Mouse (Mus musculus) G1E (cell line): ENCODE results near the gene Flywch1. TPM values are rescaled to one million over a fixed set of nuclear protein-coding genes. Genes with fewer than 3 reads are reported as not detected.
A peak's percentile ranks its signal among the peaks of the same experiment; 100 is the strongest.

Experiments
- ATAC-seq: 2 replicates; pipeline ENCODE4 v1.8.0; 2016; ENCODE audit warnings: mild to moderate bottlenecking; ENCODE audit not compliant: insufficient number of reproducible peaks, poor library complexity, low FRiP score, severe bottlenecking; ENCODE audit errors: extremely low read depth
- DNase-seq: peaks from one replicate; pipeline ENCODE4 v3.0.0; 2012; ENCODE audit warnings: low spot score
- H3K27me3 ChIP-seq: 2 replicates; pipeline ENCODE4 v1.6.1; 2012; ENCODE audit warnings: mild to moderate bottlenecking, low read length, inconsistent platforms; ENCODE audit not compliant: insufficient read depth
- H3K36me3 ChIP-seq: replicated peaks from 2 replicates; pipeline ENCODE3; 2012; ENCODE audit warnings: mild to moderate bottlenecking, inconsistent platforms
- H3K4me1 ChIP-seq: 2 replicates; pipeline ENCODE4 v1.6.1; 2012; ENCODE audit warnings: low read depth, low read length, inconsistent platforms, mixed read lengths; ENCODE audit not compliant: insufficient read depth
- H3K4me3 ChIP-seq: 2 replicates; pipeline ENCODE4 v1.5.1; 2012; ENCODE audit warnings: low read depth, mild to moderate bottlenecking, inconsistent platforms, low read length, moderate library complexity, mixed read lengths
- H3K9me3 ChIP-seq: replicated peaks from 2 replicates; pipeline ENCODE4 v1.6.1; 2012; ENCODE audit warnings: inconsistent platforms
- CTCF ChIP-seq: IDR thresholded peaks from 2 replicates; pipeline ENCODE4 v1.5.1; 2012; ENCODE audit warnings: low read depth, low read length, inconsistent platforms, mixed read lengths
- GATA1 ChIP-seq: IDR thresholded peaks from 2 replicates; pipeline ENCODE4 v1.6.1; 2012; ENCODE audit warnings: borderline replicate concordance, low read length, inconsistent platforms, mixed read lengths
- GATA2 ChIP-seq: IDR thresholded peaks from 2 replicates; pipeline ENCODE4 v1.6.1; 2012; ENCODE audit warnings: low read depth, low read length, inconsistent platforms, borderline replicate concordance
- POLR2AphosphoS5 ChIP-seq: IDR thresholded peaks from 2 replicates; pipeline ENCODE4 v1.6.1; 2012; ENCODE audit warnings: low read depth, low read length, inconsistent platforms; ENCODE audit not compliant: insufficient replicate concordance
- TAL1 ChIP-seq: conservative IDR thresholded peaks from 2 replicates; pipeline ENCODE4 v1.6.1; 2012; ENCODE audit warnings: low read depth, low read length, inconsistent platforms, mixed read lengths
- polyA plus RNA-seq: library from polyadenylated mRNA; stranded (reverse); fragments of >175 nt; gene quantifications from 2 replicates; pipeline ENCODE4 v1.2.3, GENCODE M21; 2012
- total RNA-seq, 2 experiments: library from RNA; stranded (forward) in 1 of 2; stranded (reverse) in 1 of 2; fragments of 200-1000 nt in 1 of 2; fragments of >200 nt in 1 of 2; fragmentation: Nextera tagmentation in 1 of 2; gene quantifications; 2 replicates each; pipeline ENCODE4 v1.2.3; 2014 to 2017

Flywch1 gene
- total and polyA plus RNA-seq, 3 experiments = 14.1 to 44.6 (median 22.3) TPM

DNA sequence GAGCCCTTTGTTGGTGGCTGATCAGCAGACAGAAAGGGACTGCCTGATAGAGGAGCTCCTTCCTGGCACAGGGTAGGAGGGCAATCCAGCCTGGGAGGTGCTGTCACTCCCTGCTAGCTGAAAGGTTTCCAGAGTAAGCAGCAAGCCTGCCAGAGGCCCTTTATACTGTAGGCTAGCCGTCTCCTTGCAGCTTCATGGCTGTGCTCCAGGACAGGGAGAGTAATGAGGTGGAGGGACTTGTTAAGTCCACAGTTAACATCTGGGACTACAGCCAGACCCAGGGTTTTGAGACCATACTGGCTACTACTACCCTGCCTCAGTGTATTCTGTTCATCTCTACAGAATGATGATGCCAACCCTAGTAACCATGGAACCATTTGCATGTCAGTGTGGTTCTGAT, 37.1 kb downstream of the Flywch1 start:
- Histone ChIP-seq H3K9me3 (no peaks in the 10 kb centered on the region), H3K27me3 (peaks cover 17% of the 10 kb centered on the region), H3K36me3 (peaks cover 66% of the 10 kb centered on the region), H3K4me1 (peaks cover 14% of the 10 kb centered on the region), H3K4me3 (no peak overlapping the region)
- ATAC-seq (no peak), DNase-seq (no peak)
- no peak for TF ChIP-seq TAL1
- TF ChIP-seq GATA1 = no peak
- no peak for TF ChIP-seq CTCF
- TF ChIP-seq GATA2 = no peak
- TF ChIP-seq POLR2AphosphoS5 = no peak

DNA sequence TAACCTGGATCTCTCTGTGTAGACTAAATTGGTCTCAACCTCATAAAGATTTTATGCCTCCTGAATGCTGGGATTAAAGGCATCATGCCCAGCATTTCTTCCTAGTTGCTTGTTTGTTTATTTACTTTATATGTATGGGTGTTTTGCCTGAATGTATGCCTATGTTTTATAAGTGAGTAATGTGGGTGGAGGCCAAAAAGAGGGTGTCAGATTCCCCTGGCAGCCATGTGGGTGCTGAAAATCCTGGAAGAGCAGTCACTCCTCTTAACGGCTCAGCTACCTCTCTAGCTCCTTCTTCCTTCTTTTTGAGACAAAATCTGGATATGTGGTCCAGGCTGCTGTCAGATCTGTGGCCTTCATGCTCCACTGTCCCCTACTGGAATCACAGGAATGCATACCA, 41.0 kb downstream of the Flywch1 start:
- ATAC-seq = no peak
- Histone ChIP-seq H3K9me3 (no peaks in the 10 kb centered on the region), H3K36me3 (peaks cover 46% of the 10 kb centered on the region), H3K27me3 (no peaks in the 10 kb centered on the region), H3K4me3 (no peak overlapping the region), H3K4me1 (peaks cover 24% of the 10 kb centered on the region)
- TF ChIP-seq GATA1 = no peak
- DNase-seq = no peak

DNA sequence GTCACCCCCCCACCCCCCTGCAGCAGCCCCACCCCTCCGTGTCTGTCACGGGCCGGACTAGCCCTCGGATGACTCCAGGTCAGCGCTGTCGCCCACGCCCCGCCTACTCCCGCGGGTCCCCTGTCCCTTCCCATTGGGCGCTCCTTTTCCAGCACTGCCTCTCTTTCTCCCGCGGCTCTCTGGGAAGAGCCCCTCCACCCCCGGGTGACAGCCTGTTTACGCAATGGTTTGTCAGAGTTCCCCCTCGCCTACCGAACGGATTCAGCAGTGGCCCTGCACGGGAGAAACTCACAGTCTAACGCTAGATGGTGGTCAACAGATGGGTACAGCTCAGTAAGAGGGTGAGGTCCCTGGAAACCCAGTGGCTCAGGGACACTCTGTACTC, 44.7 kb downstream of the Flywch1 start:
- H3K36me3 ChIP-seq = peaks cover 11% of the 10 kb centered on the region
- DNase-seq = peak; percentile 77

DNA sequence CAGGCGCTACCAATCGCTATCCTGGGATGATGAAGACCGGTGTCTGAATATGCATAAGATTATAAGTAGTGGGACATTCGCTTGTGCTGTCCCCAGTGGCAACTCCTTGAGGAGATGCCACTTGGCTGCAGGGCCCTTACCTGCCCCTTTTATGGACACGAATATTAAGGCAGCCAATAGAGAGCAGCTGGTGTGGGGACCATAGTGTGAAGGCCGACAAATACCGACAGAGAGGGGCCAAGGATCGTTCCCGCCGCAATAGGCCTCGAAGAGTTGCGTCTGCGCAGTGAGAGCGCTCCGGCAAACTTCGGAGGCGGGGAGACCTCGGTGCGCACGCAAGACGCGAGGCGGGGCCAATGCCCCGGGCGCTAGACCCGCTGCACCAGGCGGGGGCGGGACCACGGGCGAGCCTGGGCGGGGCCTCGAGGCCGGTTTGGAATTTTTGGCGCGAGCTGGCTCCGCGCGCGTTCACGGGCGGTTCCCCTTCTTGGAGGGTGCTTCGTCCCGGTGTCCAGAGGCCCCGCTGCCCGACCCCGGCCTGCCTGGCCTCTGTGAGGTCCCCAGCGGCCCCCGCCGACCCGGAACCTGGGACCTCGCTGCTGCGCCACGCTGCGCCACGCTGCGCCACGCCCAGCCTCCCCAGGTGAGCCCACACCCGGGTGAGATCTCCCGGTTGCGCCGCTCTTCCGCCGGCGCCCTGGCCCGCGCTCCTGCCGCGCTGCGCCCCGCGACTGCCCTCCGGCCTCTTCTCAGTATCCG, 45.2 kb downstream of the Flywch1 start, which contains the start of gene Pkmyt1:
Gene Pkmyt1, plus strand, starts transcription at position 338 of the 759 bp plus-strand sequence.
- peak; percentile 96 for DNase-seq
- TF ChIP-seq TAL1 (no peak), CTCF (no peak), POLR2AphosphoS5 (no peak), GATA2 (no peak), GATA1 (no peak)

More for the DNA sequence above, 44.7 kb downstream of the Flywch1 start:
- ATAC-seq = peak; percentile 79
- Histone ChIP-seq H3K4me1 (peaks cover 29% of the 10 kb centered on the region), H3K4me3 (peak overlapping the region; percentile 83), H3K27me3 (peaks cover 10% of the 10 kb centered on the region), H3K9me3 (no peaks in the 10 kb centered on the region)
- TF ChIP-seq GATA2 (no peak), GATA1 (no peak), TAL1 (no peak), CTCF (no peak), POLR2AphosphoS5 (no peak)

DNA sequence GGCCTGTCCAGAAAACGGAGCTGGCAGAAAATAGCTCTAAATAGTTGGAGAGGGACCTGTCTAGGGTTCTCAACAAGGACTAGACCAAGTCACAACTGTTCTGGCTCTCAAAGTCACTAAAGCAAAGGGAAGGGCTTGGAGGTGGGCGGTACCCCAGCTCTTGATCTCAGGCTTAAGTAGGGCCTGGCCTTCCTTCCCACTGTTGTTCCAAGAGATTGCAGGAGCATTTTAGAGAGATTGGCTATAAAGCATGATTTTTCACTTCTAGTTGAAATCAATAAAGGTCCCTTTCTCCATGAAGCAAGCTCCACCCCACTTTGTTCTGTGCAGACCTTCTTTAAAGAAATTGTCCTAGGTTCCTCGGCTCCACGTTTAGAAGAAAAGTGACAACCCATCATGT, 45.9 kb downstream of the Flywch1 start:
- Histone ChIP-seq H3K27me3 (peaks cover 23% of the 10 kb centered on the region), H3K4me3 (peak overlapping the region; percentile 83), H3K36me3 (peaks cover 7% of the 10 kb centered on the region), H3K4me1 (peaks cover 29% of the 10 kb centered on the region), H3K9me3 (no peaks in the 10 kb centered on the region)
- no peak for TF ChIP-seq GATA1
- TF ChIP-seq CTCF = no peak
- no peak for TF ChIP-seq GATA2
- TF ChIP-seq TAL1 = no peak
- TF ChIP-seq POLR2AphosphoS5 = no peak
- ATAC-seq (no peak), DNase-seq (no peak)

More for the DNA sequence above, 45.2 kb downstream of the Flywch1 start, which contains the start of gene Pkmyt1:
- H3K9me3 ChIP-seq = no peaks in the 10 kb centered on the region
- peak; percentile 80 for ATAC-seq
- H3K4me3 ChIP-seq = peak within 1 kb of the TSS; percentile 83
- H3K36me3 ChIP-seq = peaks cover 7% of the 10 kb centered on the region
- H3K4me1 ChIP-seq = peaks cover 29% of the 10 kb centered on the region
- peaks cover 16% of the 10 kb centered on the region for H3K27me3 ChIP-seq

DNA sequence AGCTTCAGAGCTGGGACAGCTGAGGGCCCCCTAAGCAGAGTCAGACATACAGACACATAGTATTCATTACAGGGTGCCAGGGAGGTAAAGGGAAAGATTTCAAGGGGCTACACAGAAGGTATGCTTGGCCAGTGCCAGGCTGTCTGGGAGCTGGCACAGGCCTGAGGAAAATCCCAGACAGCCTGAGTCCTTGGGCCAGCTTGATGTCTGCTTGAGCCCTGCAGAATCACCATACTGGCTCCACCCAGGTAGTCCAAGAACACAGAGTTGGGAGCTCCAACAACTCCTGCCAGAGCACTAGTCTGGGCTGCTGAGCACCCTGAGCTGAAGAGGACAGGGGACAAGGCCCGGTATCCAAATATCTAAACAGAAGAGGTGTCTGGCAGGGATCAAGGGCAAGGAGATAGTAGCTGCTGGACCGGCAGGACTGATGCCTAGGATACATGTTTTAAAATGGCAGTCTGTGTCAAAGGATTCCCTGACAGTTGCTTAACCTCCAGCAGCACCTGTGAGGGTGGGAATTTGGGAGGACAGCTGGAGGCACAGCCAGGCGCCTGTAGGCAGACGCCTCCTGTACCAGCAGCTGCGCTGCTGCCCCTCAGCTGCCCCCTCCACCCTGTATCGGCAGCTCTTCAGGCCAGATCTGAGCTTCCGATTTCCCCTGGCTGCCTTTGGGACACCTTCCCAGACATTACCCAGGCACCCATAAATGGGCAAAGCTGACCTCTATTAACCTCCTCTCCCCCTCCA, 48.9 kb downstream of the Flywch1 start, which contains the start of gene 1520401A03Rik:
Gene 1520401A03Rik, minus strand, starts transcription at position 408 of the 750 bp plus-strand sequence.
- DNase-seq (no peak), ATAC-seq (no peak)
- no peak for TF ChIP-seq GATA2
- TF ChIP-seq GATA1 = no peak
- no peak for TF ChIP-seq POLR2AphosphoS5
- no peak for TF ChIP-seq TAL1
- TF ChIP-seq CTCF = no peak
- peaks cover 38% of the 10 kb centered on the region for H3K27me3 ChIP-seq
- H3K4me3 ChIP-seq = no peak within 1 kb of the TSS
- no peaks in the 10 kb centered on the region for H3K36me3 ChIP-seq
- no peaks in the 10 kb centered on the region for H3K9me3 ChIP-seq
- H3K4me1 ChIP-seq = peaks cover 21% of the 10 kb centered on the region
